Mouse (Mus musculus) hindbrain, embryonic 12.5 days (tissue): ENCODE results near the gene Rassf5. TPM values are rescaled to one million over a fixed set of nuclear protein-coding genes. Genes with fewer than 3 reads are reported as not detected.

Source experiments
- ATAC-seq: fragments of 200-750 bp; cut with Nextera tagmentation; 2 replicates; pipeline ENCODE4 v1.8.0; 2017; ENCODE audit warnings: moderate TSS enrichment; ENCODE audit not compliant: low FRiP score
- H3K27ac ChIP-seq: fragments of 300-500 bp; sonication (generic); 2 replicates; pipeline ENCODE4 v1.5.1; 2016; ENCODE audit warnings: mild to moderate bottlenecking
- H3K27me3 ChIP-seq: fragments of 300-500 bp; sonication (generic); 2 replicates; pipeline ENCODE4 v1.6.1; 2016; ENCODE audit warnings: mild to moderate bottlenecking
- H3K36me3 ChIP-seq: fragments of 300-500 bp; sonication (generic); 2 replicates; pipeline ENCODE4 v1.6.1; 2016; ENCODE audit warnings: mild to moderate bottlenecking
- H3K4me1 ChIP-seq: fragments of 300-500 bp; sonication (generic); 2 replicates; pipeline ENCODE4 v1.6.1; 2016
- H3K4me2 ChIP-seq: fragments of 300-500 bp; sonication (generic); replicated peaks from 2 replicates; pipeline ENCODE4 v1.6.1; 2016; ENCODE audit warnings: mild to moderate bottlenecking
- H3K4me3 ChIP-seq: fragments of 300-500 bp; sonication (generic); 2 replicates; pipeline ENCODE4 v1.5.1; 2016; ENCODE audit warnings: mild to moderate bottlenecking
- H3K9ac ChIP-seq: fragments of 300-500 bp; sonication (generic); 2 replicates; pipeline ENCODE4 v1.6.1; 2016; ENCODE audit warnings: mild to moderate bottlenecking, moderate library complexity
- H3K9me3 ChIP-seq: fragments of 300-500 bp; sonication (generic); replicated peaks from 2 replicates; pipeline ENCODE4 v1.6.1; 2016; ENCODE audit warnings: mild to moderate bottlenecking
- WGBS: fragments of 180-500 bp; shearing (Covaris S2); methylation state at CpG from one replicate; pipeline ENCODE4 v1.1.7; 2016; 5-methylcytosine and 5-hydroxymethylcytosine counted together
- polyA plus RNA-seq: library from polyadenylated mRNA; unstranded; fragments of >200 nt; fragmentation: Nextera tagmentation; extraction: Ambion mirVana; gene quantifications from 2 replicates; pipeline ENCODE4 v1.2.1, GENCODE M21; 2016

The Rassf5 gene
- polyA plus RNA-seq, 1 experiment from 2014 or later: 1.8 TPM

DNA sequence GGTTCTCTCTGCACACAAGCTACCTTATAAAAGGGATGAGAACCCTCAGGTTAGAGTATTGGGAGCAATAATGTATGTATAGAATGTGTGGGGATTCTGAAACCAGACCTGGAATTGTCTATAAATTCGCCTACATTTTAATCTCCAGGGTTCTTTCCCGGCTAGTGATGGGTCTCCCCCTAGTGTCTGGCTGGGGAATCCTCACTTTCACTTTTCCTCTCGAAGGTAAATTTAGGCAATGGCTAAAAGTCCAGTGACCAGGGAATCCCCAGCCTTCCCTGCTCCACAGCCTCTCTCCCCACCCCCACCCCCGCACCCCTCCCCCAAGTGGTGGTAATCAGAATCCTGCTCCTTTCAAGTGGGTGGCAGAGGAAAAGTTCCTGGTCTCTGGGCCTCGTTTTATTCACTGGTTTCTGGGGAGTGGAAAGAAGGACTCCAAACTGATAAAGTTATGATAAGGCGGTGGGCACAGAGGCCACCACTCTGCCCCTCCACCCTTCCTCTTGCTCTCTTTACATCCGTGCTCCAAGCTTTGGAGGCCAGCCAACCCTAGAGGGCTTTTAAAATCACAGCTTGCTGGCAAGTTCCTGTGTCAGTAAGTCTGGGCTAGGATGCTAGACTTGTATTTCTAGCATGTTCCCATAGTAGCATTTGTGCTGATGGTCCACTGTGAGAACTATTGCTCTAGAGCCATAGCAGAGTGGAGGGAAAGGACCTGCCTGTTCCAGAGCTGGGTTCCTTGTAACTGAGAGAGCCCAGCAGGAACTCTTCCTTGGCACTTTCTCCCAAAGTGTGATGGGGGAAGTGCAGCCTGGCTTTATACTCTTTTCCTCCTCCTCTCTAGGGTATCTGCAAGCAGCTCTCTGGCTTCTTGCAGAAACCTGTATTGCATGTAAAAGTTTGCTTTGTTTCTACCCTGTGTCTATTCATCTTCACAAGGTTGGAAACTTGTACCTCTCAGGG lies 1.7 kb upstream of the Rassf5 start:
- Histone ChIP-seq H3K27me3 (peaks cover 43% of the 10 kb centered on the region), H3K4me1 (peaks cover 13% of the 10 kb centered on the region), H3K4me3 (no peak overlapping the region), H3K27ac (no peak overlapping the region), H3K9ac (no peak overlapping the region), H3K36me3 (no peaks in the 10 kb centered on the region), H3K9me3 (no peaks in the 10 kb centered on the region), H3K4me2 (no peak overlapping the region; the same call in 1 of the 2 replicates)
- 19% methylated on average over 7 of the region's 7 CpGs for WGBS
- 0 out of 2 replicates have a peak, but pooled peaks have one; percentile 12 for ATAC-seq

DNA sequence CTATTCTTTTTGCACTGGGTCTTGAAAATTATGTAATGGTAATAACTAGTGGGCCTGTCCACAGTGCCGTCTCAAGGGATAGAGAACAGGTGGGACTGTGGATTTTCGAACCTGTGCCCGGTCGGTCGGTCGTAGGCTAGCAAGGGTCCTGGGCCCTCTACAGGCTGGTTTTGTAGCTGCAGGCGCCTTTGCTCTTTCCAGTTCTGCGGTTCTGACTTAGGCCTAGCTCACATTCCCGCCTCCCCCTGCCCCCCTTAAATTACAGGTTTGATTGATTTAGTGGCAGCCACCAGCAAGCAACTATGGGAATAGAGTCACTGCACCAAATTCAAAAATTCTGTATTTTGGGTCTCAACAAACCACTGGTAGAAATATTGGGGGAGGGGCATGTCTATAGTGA lies 868 bp upstream of the Rassf5 start:
- ATAC-seq: peak; percentile 37; the same call in 1 of the 2 replicates
- 7% methylated on average over 9 of the region's 9 CpGs for WGBS
- no peak overlapping the region for H3K9ac ChIP-seq
- no peaks in the 10 kb centered on the region for H3K36me3 ChIP-seq
- no peak overlapping the region for H3K27ac ChIP-seq
- H3K27me3 ChIP-seq: peaks cover 47% of the 10 kb centered on the region
- H3K9me3 ChIP-seq: no peaks in the 10 kb centered on the region
- peak overlapping the region; percentile 96 for H3K4me2 ChIP-seq
- peaks cover 13% of the 10 kb centered on the region for H3K4me1 ChIP-seq
- H3K4me3 ChIP-seq: peak overlapping the region; percentile 50

DNA sequence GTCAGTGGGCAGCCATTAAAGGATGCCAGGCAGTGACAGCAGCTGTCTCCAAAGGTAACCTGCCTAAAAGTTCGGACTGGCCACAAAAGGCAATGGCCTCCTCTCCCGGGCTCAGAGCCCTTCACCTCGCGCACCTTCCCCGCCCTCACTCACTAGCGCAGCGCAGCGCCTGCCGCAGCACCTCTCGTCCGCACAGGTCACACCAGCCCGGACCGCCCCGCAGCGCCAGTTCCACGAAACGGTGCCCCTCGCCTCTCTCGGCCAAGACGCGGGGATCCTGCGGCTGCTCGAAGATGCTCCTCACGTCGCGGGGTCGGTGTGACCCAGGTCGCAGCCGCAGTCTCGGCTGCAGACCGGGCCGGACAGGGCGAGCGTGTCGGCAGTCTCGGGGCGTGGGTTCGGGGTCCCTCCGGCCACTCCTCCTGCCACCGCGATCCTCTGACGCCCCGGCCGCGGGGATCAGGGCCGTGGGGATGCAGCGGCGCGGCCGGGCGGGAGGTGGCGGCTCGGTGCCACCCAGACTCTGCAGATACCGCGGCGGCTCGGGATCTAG lies 446 bp downstream of the Rassf5 start:
- Histone ChIP-seq H3K4me2 (peak overlapping the region; percentile 96), H3K27ac (no peak overlapping the region), H3K9ac (peak overlapping the region; percentile 61), H3K4me1 (peaks cover 21% of the 10 kb centered on the region), H3K36me3 (no peaks in the 10 kb centered on the region), H3K9me3 (no peaks in the 10 kb centered on the region), H3K27me3 (peaks cover 50% of the 10 kb centered on the region), H3K4me3 (peak overlapping the region; percentile 50)
- WGBS: 2% methylated on average over 54 of the region's 57 CpGs
- ATAC-seq: peak; percentile 3; the same call in 1 of the 2 replicates

DNA sequence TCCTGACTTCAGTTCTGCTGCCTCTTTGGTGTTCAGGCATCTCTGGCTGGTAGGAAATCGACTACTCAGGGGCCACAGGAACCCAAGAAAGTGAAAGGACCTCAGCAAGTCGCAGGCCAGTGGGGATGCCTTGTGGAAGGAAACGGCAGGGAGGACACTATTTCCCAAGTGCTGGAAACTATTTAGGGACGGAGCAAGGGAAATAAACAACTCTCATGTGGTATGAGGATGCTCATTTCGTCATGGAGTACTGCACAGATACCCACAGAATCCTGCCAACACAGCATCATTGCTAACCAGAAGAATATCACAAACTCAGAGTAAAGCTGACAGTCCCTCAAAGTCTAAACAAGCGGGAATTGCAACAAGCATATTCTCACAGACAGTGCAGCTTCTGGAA lies 2.1 kb downstream of the Rassf5 start:
- 61% methylated on average over 6 of the region's 6 CpGs for WGBS
- H3K9me3 ChIP-seq: no peaks in the 10 kb centered on the region
- peaks cover 49% of the 10 kb centered on the region for H3K27me3 ChIP-seq
- ATAC-seq: no peak
- no peaks in the 10 kb centered on the region for H3K36me3 ChIP-seq
- no peak overlapping the region for H3K4me2 ChIP-seq
- H3K4me3 ChIP-seq: no peak overlapping the region
- peaks cover 28% of the 10 kb centered on the region for H3K4me1 ChIP-seq
- no peak overlapping the region for H3K9ac ChIP-seq
- no peak overlapping the region for H3K27ac ChIP-seq

DNA sequence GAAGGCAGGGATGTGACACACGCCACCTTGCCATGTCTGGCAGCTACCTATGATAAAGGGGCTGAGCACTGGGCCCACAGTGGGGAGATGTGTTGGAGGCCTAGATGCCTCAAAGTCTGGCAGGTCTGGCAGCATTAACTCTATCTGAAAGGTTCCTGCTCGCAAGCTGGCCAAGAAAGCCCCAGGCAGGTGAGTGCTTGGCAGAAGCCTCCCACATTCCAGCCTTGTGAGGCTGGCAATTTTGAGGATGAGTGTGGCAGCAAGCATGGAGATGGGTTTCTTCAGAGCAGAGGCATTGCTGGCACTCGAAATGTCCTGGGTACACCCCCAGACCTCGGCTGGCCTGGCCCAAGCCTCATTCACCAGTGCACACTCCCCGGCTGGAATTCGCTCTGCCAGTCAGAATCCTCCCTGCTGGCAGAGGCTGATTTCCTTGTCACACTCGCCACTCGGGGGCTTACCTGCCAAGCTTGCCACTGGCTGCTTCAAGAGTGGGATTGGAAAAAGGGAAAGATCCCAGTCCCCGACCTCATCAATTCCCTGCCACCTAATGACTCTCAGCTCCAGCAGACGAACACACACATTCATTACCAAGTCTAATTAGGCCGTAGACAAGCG lies 5.4 kb downstream of the Rassf5 start:
- Histone ChIP-seq H3K36me3 (no peaks in the 10 kb centered on the region), H3K4me1 (peaks cover 19% of the 10 kb centered on the region), H3K4me2 (no peak overlapping the region), H3K9me3 (no peaks in the 10 kb centered on the region), H3K4me3 (no peak overlapping the region), H3K27ac (peak overlapping the region; percentile 53), H3K27me3 (peaks cover 28% of the 10 kb centered on the region), H3K9ac (no peak overlapping the region)
- ATAC-seq: peak; percentile 49
- 55% methylated on average over 12 of the region's 12 CpGs for WGBS

DNA sequence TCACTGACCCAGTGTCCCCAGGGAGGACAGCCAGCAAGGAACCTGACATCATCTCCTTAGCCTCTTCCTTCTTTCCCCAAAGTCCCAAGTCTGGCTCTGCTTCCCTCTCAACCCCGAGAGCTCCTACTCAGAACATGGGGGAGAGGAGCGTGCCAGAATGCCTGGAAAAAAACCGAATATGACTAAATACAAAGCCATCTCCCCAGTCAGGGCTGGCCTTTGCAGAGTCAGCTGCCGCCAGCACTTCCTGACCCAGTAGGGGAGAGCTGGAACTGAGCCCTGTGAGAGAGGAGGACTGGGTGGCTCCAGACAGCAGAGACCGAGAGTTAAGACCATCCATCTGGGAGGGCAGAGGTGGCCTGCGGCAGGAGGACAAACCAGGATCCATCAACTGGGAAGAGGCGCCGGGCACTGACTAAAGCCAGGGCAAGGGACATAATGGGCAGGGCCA lies 6.1 kb downstream of the Rassf5 start:
- Histone ChIP-seq H3K27me3 (peaks cover 21% of the 10 kb centered on the region), H3K27ac (peak overlapping the region; percentile 53), H3K9me3 (no peaks in the 10 kb centered on the region), H3K4me2 (no peak overlapping the region), H3K4me1 (peaks cover 15% of the 10 kb centered on the region), H3K4me3 (no peak overlapping the region), H3K9ac (no peak overlapping the region; the same call in 1 of the 2 replicates), H3K36me3 (no peaks in the 10 kb centered on the region)
- WGBS: 70% methylated on average over 8 of the region's 8 CpGs
- no peak for ATAC-seq

DNA sequence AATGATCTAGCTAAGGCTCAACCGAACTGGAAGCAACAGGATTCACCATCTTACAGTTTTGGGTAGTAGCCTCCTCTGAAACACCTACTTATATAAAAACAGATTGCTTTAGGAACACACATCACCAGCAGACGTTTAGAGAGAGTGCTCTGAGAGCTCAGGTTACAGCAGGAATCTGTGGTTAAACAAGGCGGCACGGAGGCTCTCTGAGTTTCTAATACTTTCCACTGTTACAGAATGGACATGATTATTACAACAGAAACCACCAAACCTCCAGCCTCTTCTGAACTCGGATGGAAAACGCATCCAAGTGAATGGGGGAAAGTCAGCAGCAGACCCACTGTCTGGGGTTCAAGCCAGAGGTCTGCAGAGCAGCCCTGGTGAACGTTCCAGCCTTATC lies 9.0 kb downstream of the Rassf5 start:
- Histone ChIP-seq H3K36me3 (no peaks in the 10 kb centered on the region), H3K9me3 (no peaks in the 10 kb centered on the region), H3K27me3 (peaks cover 7% of the 10 kb centered on the region), H3K9ac (no peak overlapping the region), H3K4me2 (no peak overlapping the region), H3K4me1 (peaks cover 22% of the 10 kb centered on the region), H3K4me3 (no peak overlapping the region), H3K27ac (no peak overlapping the region)
- 66% methylated on average over 7 of the region's 7 CpGs for WGBS
- ATAC-seq: no peak

DNA sequence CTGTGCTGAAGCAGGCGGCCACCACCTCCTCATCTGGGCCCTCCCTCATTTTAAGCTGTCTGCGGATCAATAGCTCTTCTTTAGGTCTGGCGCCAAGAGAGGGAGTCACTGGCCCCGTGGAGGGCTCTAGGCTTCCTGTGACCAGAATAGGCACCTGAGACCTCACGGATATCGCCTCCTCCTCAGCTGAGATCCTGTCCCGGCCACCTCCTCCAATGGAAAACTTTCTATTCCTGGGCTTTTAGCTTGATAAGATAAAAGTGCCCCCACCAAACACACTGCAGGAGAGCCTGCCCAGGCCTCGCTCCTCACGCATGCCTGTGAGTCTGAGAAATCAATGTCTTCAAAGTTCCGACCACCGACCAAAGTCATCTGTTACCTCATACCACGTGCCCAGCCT lies 11.5 kb downstream of the Rassf5 start:
- Histone ChIP-seq H3K4me3 (no peak overlapping the region), H3K36me3 (no peaks in the 10 kb centered on the region), H3K27ac (no peak overlapping the region), H3K9me3 (no peaks in the 10 kb centered on the region), H3K4me2 (no peak overlapping the region), H3K4me1 (peaks cover 6% of the 10 kb centered on the region; the same call in 1 of the 2 replicates), H3K27me3 (no peaks in the 10 kb centered on the region), H3K9ac (no peak overlapping the region)
- ATAC-seq: no peak
- 71% methylated on average over 12 of the region's 12 CpGs for WGBS

DNA sequence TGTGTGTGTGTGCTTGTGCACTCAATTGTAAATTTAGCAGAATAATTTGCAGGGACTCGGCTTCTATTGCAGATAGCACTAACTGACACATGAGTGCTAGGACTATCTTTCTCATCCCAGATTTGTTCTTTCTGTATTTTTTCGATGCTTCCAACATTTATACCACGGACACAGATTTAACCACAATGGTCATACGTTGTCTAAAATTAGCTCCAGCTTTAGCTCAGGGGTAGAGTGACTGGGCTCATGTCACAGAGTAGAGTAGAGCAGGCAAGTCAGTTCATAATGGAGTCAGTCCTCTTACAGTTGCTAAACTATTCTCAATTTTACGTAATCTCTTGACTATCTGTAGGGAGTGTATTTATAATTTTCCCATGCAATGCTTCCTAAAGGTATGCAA lies 16.4 kb downstream of the Rassf5 start:
- Histone ChIP-seq H3K27ac (no peak overlapping the region), H3K27me3 (no peaks in the 10 kb centered on the region), H3K4me1 (peaks cover 4% of the 10 kb centered on the region; the same call in 1 of the 2 replicates), H3K36me3 (no peaks in the 10 kb centered on the region), H3K4me3 (no peak overlapping the region), H3K9ac (no peak overlapping the region), H3K4me2 (no peak overlapping the region), H3K9me3 (no peaks in the 10 kb centered on the region)
- ATAC-seq: no peak
- WGBS: 84% methylated on average over 5 of the region's 5 CpGs

DNA sequence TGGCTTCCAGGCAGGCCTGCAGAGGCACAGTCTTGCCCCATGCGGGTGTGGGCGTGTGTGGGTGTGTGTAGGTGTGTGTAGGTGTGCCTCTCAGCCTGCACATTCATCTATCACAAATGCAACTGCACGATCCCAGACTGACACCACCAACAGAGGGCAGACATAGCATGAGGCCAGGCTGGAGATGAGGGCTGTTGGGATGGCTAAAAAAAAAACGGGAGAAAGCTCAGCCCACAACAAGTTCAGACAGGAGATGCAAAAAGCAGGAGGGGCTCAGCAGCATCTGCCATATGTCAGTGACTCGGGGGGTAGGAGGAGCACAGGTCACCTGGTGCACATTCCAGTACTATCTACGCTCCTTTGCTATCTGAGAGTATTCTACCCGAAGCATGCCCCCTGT lies 16.8 kb downstream of the Rassf5 start:
- no peaks in the 10 kb centered on the region for H3K9me3 ChIP-seq
- H3K9ac ChIP-seq: no peak overlapping the region
- H3K27me3 ChIP-seq: no peaks in the 10 kb centered on the region
- 0 out of 2 replicates have a peak, but pooled peaks cover 4% of the 10 kb centered on the region for H3K4me1 ChIP-seq
- H3K36me3 ChIP-seq: no peaks in the 10 kb centered on the region
- H3K4me2 ChIP-seq: no peak overlapping the region
- H3K4me3 ChIP-seq: no peak overlapping the region
- no peak for ATAC-seq
- 72% methylated on average over 7 of the region's 7 CpGs for WGBS
- H3K27ac ChIP-seq: no peak overlapping the region

DNA sequence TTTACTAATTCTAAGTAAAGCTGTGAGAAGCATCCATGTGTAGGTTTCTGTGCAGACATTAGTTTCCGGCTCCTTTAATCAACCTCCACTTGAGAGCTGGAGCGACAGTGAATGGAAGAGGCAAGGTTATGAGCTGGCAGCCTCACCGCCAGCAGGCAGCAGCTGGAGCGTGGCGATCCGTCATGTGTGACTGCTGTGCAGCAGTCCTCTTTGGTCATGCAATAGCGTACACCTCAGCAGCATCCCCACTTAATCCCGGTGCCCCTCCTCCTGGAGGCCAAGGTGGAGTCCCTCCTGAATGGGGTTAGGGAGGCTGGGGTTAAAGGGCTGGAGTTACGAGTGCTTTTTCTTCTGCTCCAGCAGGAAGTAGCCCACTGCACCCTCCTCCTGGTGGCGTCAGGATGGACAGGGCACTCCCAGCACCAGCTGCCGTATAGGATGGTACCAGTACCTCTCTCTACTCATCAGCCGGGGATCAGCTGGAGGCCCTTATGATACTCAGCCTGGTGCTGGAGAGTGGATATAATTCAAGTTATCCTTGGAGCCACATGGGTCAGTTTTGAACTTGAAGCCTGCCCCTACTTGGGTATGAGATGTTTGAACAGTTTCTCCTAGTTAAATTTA lies 20.1 kb downstream of the Rassf5 start:
- H3K4me2 ChIP-seq: no peak overlapping the region
- no peak overlapping the region for H3K27ac ChIP-seq
- no peak overlapping the region for H3K9ac ChIP-seq
- H3K36me3 ChIP-seq: no peaks in the 10 kb centered on the region
- H3K27me3 ChIP-seq: no peaks in the 10 kb centered on the region
- ATAC-seq: 0 out of 2 replicates have a peak, but pooled peaks have one; percentile 56
- no peaks in the 10 kb centered on the region for H3K9me3 ChIP-seq
- H3K4me1 ChIP-seq: no peaks in the 10 kb centered on the region
- H3K4me3 ChIP-seq: no peak overlapping the region
- WGBS: 59% methylated on average over 12 of the region's 12 CpGs

DNA sequence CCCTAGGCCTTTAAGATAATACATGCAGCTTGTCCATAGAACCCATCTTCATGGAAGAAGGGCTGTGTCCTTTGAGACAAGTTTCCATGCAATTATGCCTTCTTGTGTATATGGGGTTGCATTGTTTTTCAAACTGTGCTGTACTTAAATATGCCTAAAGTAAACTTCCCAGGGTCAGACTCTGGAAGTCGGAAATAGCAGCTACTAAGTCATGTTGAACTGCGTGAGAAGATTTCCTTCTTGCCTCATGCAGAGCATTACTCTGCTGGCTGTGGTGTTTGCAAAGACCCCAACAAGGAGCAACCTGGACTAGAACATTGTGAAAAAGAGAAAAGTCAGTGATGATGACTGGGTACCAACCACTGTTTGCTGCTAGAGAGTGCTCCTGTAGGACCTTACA lies 21.7 kb downstream of the Rassf5 start:
- Histone ChIP-seq H3K9ac (no peak overlapping the region), H3K27me3 (no peaks in the 10 kb centered on the region), H3K9me3 (no peaks in the 10 kb centered on the region), H3K4me3 (no peak overlapping the region), H3K4me2 (no peak overlapping the region), H3K27ac (no peak overlapping the region), H3K4me1 (no peaks in the 10 kb centered on the region), H3K36me3 (no peaks in the 10 kb centered on the region)
- ATAC-seq: no peak
- 87% methylated on average over 2 of the region's 2 CpGs for WGBS
